Mouse (Mus musculus) thymus, postnatal 36 days (tissue): ENCODE data around the gene Msantd2.

Source experiments
- DNase-seq, 2 experiments: peaks; one replicate each; pipeline ENCODE4 v3.0.0; 2022; ENCODE audit warnings: mixed read lengths in 2 of 2

Gene Msantd2

DNA sequence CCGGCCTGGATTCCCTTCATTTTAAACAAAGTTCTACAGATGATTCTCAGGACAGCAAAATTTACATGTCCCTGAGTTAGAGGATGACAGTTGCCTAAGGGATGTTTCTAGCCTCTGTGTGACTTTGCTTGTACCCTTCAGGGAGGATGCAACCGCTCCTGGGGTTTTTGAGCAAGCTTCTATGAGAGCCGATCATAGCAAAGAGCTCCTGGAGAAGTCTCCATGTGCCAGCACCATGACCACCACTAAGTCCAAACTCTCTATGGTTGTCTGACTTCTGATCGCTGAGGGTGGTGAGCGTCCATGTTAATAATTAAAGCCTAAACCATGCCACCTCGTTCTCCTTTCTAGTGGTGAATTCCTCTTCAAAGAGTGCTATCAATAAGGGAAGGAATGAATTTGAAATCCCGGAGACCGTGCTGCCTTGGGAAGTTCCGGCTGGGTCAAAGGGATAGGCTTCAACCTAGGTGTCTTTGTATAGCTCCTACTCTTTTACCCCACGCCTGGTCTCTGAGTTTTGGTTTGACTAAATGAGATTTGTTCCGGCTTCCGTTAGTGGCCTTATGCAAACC is 54.8 kb downstream of the Msantd2 start:
- no peak for DNase-seq

DNA sequence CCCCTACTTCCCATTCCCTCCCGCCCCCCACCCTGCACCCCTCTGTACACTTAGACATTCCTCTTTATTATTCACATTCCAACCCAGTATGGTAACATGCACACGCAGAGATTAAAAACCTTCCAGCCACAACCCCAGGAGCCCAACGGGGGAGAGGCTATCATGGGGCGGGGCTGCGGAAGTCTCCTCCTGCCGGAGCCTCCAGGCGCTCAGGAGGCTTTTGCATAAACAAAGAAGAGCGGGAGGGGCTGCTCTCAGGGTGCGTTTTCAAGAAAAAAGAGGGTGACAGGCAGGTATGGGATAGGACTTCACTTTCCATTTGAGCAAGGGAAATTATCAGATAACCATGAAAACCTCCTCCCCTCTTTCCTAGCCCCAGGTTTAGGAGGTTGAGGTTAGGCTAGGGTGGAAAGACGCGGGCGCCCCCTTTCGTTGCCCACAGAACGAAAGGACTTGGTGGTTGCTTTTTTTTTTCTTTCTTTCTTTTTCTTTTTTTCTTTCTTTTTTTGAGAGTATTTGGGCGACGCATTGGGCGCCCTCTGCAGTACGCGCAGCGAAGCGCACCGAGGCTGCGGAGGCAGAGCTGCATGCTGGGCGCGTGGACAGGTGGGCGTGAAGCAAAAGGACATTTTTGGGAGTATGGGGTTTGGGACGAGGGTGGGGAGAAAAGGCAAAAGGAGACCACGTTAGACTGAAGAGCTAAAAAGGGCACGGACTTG is 55.5 kb downstream of the Msantd2 start:
- DNase-seq: peak; percentile 60 to 68

DNA sequence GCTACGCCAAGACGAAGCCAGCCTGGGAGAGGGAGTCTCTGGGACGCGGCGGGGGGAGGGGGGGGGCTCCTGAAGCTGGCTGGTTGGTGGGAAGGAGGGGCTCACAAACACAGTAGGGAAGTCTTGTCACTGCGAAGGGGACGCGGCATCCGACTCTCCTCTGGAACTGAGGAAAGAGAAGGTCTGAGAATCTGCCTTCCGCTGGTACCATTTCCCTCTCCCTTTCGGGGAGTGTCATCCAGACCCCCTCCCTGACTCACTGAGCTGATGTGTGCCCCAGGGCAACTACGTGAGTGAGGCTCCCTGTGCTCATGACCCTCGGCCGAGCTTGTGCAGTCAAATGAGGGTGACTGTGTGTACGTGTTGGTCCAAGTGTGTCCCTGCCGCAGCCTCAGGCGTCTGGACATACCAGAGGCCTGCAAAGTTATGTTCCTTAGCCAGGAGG is 56.1 kb downstream of the Msantd2 start:
- DNase-seq: no peak

- no peak for DNase-seq
These were observed 56.8 kb downstream of the Msantd2 start for GRCm38 (mm10) chr9:37545847-37546452.

GRCm38 (mm10) chr9:37546889-37547288 is 57.8 kb downstream of the Msantd2 start:
- no peak for DNase-seq

DNA sequence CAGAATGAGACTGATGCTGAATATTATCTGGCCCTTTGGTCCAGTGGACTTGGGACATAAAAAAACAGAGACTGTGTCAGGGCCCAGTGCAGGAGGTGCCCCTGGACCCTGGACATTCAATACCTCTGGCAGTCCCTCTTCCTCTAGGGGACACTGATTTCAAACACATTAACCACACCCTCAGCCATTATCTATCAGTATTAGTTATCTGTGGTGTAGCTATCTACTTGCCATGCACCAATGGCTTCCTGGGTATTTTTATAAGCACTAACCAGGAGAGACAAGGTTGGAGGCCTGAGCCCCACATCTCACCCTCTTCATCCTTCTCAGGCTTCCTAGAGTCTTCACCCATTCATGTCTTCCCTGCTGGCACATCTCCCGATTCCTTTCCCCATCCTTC is 61.3 kb downstream of the Msantd2 start:
- DNase-seq: no peak

DNA sequence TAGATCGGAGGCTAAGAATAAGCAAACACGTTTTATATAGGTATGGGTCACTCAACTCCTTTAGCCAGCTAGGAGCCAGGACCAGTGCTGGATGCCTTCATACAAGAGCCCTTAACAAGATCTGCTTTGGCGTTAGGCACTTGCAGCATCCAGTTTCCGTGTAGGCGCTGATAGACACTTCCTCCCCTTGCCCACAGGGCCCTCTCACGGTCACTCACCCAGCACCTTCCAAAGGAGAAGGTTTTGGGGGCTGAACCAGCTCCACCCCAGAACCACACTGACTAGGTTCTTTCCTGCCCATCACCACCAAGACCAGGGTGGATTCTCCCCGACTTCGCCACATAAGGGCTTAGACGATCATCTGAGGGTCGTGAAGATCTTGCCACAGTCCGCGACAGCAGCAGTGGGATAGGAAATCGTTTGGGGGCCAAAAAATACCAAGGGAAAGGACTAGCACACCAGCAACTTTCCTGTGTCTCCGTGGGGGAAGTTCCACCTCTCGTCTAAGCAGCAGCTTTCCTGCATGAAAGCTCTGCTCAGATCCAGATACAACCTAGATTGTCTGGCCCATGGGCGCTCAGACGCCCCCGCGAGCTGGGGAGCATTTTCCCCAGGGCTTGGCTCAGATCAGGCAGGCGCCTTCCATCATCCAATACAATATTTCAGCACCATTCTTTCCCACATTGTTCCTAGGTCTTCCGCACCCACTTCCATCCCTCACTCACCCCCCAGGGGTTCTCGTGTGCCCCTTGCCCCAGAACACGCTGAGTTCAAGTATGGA is 62.8 kb downstream of the Msantd2 start:
- DNase-seq: no peak

GRCm38 (mm10) chr9:37552536-37553293 is 63.6 kb downstream of the Msantd2 start, which contains the start of gene Nrgn:
Gene Nrgn, minus strand, starts transcription at chr9:37552904.
- DNase-seq: peak; percentile 67 to 73

DNA sequence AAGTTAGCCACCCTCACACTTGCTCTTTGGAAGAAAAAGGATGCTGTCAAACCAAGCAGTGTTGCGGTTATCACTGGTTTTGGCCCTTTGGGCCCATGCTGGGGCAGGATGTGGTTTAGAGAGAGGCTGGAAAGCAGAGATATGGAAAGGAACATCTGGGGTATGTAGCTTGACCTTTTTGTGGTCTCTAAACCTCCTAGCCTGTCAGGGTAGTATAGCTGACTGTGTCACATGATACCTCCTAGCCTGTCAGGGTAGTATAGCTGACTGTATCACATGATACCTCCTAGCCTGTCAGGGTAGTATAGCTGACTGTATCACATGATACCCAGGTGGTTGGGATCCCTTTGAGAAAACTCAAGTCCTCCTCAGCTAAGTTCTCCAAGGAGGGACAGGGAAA is 65.2 kb downstream of the Msantd2 start:
- no peak for DNase-seq

DNA sequence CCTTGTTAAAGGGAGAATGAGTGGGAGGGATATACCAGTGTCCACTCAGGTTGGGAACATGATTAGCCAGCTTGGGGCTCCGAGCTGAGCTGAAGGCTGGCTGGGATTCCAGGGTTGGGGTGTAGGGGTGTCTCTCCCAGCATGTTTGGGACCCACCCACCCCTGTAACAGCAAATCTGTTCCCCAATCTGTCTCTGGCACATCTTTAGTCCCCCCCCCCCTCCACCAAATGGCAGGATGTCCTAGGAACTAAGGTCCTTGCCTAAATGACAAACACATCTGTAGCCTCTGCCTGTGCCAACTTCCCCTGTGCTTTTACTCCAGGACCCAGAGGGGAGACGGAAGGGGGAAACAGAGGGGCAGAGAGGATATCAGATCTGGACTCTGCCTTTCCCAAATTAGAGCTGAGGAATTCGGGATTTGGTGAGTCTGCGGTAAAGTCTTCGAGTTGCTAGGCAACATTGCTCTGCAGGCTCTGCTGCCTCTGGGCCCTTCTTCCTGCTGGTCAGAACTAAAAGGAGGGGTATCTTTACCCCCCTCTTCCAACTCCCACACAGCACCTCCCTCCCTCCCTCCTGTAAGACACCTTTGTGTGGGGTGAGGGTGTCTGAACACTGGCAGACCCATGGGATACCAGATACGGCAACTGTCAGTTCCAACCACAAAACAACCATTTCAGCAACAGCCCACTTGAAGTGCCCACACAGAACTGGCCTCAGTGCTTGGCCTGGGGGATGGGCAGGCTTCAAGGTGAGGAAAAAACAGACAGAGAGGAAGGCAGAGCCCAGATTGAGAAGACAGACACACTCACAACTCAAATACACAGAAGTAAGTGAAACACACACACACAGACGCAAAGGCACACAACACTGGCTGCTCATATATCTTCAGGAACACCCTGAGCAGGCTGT is 66.0 kb downstream of the Msantd2 start, which contains the start of gene Siae:
Siae (plus strand) TSS at position 861 of the 911 bp plus-strand sequence.
- DNase-seq: no peak

- no peak for DNase-seq
These were observed 67.2 kb downstream of the Msantd2 start for GRCm38 (mm10) chr9:37556366-37556765.

GRCm38 (mm10) chr9:37560617-37561016 is 71.5 kb downstream of the Msantd2 start:
- no peak for DNase-seq

DNA sequence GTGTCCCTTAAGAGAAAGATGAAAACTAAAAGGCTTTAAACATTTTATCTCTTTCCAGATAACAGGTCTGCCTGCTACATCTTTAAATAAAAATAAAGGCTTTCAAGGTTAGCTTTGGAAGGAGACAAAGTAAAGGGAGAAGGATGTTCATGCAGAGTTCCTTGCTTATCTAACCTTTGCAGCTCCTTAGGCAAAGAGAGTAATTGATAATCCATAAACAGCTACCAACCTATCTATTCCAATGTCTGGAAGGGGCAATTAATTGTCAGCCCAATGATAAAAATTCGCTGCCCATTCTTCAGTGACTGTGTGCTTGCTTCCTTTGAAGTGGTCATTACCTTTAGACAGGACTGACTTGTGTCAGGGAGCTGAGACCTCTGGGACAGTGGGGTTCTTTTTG is 74.7 kb downstream of the Msantd2 start:
- no peak for DNase-seq

- no peak for DNase-seq
These were observed 77.9 kb downstream of the Msantd2 start for GRCm38 (mm10) chr9:37567019-37567418.

DNA sequence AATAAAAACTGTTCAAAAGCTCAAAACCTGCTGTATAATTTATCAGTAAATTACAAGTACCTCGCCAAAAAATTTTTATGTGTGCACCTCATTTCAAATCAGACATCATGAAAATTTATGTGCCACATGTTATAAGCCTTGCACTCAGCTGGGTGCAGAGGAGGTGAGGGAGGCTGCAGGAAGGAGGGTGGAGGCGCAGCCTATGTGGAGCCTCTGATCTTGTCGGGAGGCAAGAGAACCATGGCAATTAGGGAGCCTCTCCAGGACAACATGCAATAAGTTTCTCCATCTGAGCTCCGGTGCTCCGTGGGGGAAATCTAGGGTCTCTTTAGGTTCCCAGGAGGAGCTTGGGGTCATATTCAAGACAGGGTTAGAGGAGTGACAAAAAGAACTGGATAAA is 78.3 kb downstream of the Msantd2 start:
- DNase-seq: no peak

DNA sequence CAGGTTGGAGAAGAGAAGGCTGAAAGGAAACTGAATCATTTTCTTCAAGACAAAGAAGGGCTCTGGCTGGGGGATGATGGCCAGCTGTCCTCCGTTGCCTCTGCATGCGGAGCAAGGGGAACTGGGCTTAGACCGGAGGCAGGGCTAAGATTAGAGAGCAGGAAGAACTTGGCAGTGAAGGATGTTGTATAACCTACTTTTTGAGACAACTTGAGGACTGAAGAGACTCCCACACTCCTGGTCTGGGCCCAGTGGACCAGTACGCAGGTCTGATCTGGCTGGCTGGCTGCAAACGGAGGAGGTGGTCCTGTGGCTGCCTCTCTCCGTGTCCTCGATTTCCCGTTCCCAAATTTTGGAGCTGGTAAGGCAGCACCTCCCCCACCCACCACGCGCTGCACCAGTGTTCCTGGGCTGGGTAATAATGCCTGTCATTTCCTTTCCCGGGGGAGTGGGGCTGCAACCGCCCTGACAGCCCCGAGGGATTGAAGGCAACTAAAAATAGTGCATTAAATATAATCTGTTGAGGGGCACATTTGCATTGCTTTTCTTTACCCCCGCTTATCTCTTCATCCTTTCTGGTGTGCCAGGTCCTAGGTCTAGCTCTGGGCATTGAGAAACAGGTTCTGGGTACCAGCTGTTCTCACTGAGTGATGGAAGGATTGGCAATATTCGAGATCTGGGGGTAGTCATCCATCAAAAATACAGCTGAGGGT is 78.9 kb downstream of the Msantd2 start:
- DNase-seq: no peak

DNA sequence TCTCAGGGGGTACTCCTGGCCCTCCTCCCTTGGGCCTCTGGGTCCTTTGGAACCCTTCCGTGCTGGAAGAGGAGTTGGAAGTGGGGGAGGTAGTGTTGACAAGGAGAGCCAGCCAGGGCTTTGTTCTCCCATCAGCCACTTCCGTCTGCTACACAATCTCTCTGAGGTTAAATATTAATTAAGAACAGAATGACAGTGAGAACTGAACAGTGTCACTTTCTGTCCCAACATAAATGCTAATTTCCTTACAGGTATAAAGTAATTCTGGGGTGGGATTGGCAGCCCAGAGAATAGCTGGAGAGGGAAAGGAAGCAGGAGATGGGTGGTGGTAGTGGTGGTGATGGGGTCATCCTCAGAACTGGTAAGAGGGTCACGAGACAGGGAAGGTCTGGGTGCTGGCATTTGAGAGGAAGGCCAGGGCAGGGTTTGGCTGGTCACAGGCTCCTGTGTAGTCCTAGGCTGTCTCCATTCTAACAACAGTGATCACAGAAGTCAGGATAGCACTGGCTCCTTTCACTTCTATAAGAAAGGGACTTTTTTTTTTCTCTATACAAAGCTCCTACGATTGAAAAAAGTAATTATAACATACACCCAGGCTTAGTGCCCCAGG is 79.6 kb downstream of the Msantd2 start:
- no peak for DNase-seq

- no peak for DNase-seq
These were observed 80.2 kb downstream of the Msantd2 start for GRCm38 (mm10) chr9:37569231-37569835.

GRCm38 (mm10) chr9:37572204-37572876 is 83.2 kb downstream of the Msantd2 start:
- no peak for DNase-seq
